Mouse (Mus musculus) lung, postnatal 0 days (tissue): ENCODE measurements around the gene Rasl10a.

ENCODE experiments used
- CTCF ChIP-seq: IDR thresholded peaks from 2 replicates; pipeline ENCODE4 v1.5.1; 2016; ENCODE audit warnings: antibody characterized with exemption, mild to moderate bottlenecking
- EP300 ChIP-seq: IDR thresholded peaks from 2 replicates; pipeline ENCODE4 v1.6.1; 2016; ENCODE audit warnings: antibody characterized with exemption, mild to moderate bottlenecking, control low read depth

- TF ChIP-seq EP300 (no peak), CTCF (peak; percentile 52)
Observed at GRCm38 (mm10) chr11:5017506-5017905, 40.4 kb upstream of the Rasl10a start.
